Mouse (Mus musculus) heart, embryonic 14.5 days (tissue): ENCODE measurements around the gene Hps3. TPM values are rescaled to one million over a fixed set of nuclear protein-coding genes. Genes with fewer than 3 reads are reported as not detected.

Experiments
- ATAC-seq: fragments of 200-750 bp; cut with Nextera tagmentation; 2 replicates; pipeline ENCODE4 v1.8.0; 2017; ENCODE audit warnings: low read depth, moderate TSS enrichment; ENCODE audit not compliant: insufficient number of reproducible peaks, insufficient read depth, low FRiP score
- H3K27ac ChIP-seq, 2 experiments: fragments of 200-500 bp in 1 of 2; fragments of 300-500 bp in 1 of 2; sonication (generic) in 1 of 2; replicated peaks in 1 of 2; 2 replicates each; pipeline ENCODE4 v1.5.1; 2012 to 2014; ENCODE audit warnings: low read depth in 2 of 2, low read length in 2 of 2, control low read depth in 1 of 2, mild to moderate bottlenecking in 1 of 2, mixed read lengths in 1 of 2; ENCODE audit not compliant: control insufficient read depth in 1 of 2, insufficient read depth in 1 of 2
- H3K27me3 ChIP-seq: fragments of 300-500 bp; sonication (generic); 2 replicates; pipeline ENCODE4 v1.6.1; 2014; ENCODE audit warnings: mild to moderate bottlenecking, low read length, control low read depth; ENCODE audit not compliant: control insufficient read depth, insufficient read depth
- H3K36me3 ChIP-seq: fragments of 300-500 bp; sonication (generic); 2 replicates; pipeline ENCODE4 v1.6.1; 2014; ENCODE audit warnings: mild to moderate bottlenecking, control low read depth, low read length, mixed read lengths; ENCODE audit not compliant: control insufficient read depth, insufficient read depth
- H3K4me1 ChIP-seq, 2 experiments: fragments of 200-500 bp in 1 of 2; fragments of 300-500 bp in 1 of 2; sonication (generic) in 1 of 2; 2 replicates each; pipeline ENCODE4 v1.6.1; 2012 to 2014; ENCODE audit warnings: low read length in 2 of 2, control low read depth in 1 of 2, mixed read lengths in 1 of 2; ENCODE audit not compliant: control insufficient read depth in 2 of 2, insufficient read depth in 2 of 2
- H3K4me2 ChIP-seq: fragments of 300-500 bp; sonication (generic); 2 replicates; pipeline ENCODE4 v1.6.1; 2014; ENCODE audit warnings: mild to moderate bottlenecking, low read length
- H3K4me3 ChIP-seq, 2 experiments: fragments of 200-500 bp in 1 of 2; fragments of 300-500 bp in 1 of 2; sonication (generic) in 1 of 2; 2 replicates each; pipeline ENCODE4 v1.5.1; 2012 to 2014; ENCODE audit warnings: low read length in 2 of 2, mild to moderate bottlenecking in 2 of 2, control low read depth in 1 of 2, low read depth in 1 of 2, moderate library complexity in 1 of 2; ENCODE audit not compliant: control insufficient read depth in 1 of 2, insufficient read depth in 1 of 2
- H3K9ac ChIP-seq: fragments of 300-500 bp; sonication (generic); 2 replicates; pipeline ENCODE4 v1.6.1; 2014; ENCODE audit warnings: mild to moderate bottlenecking, low read length
- H3K9me3 ChIP-seq: fragments of 300-500 bp; sonication (generic); 2 replicates; pipeline ENCODE4 v1.6.1; 2016; ENCODE audit warnings: low read length, control low read depth; ENCODE audit not compliant: control insufficient read depth
- WGBS: fragments of 180-500 bp; shearing (Covaris S2); extraction: QIAGEN DNeasy Blood & Tissue Kit; methylation state at CpG from one replicate; pipeline ENCODE4 v1.1.7; 2014; 5-methylcytosine and 5-hydroxymethylcytosine counted together
- polyA plus RNA-seq: library from polyadenylated mRNA; unstranded; fragments of >200 nt; fragmentation: Nextera tagmentation; extraction: Ambion mirVana; gene quantifications from 2 replicates; pipeline ENCODE4 v1.2.1, GENCODE M21; 2014

Gene Hps3
- polyA plus RNA-seq, 1 experiment from 2014 or later, result 12.0 TPM

DNA sequence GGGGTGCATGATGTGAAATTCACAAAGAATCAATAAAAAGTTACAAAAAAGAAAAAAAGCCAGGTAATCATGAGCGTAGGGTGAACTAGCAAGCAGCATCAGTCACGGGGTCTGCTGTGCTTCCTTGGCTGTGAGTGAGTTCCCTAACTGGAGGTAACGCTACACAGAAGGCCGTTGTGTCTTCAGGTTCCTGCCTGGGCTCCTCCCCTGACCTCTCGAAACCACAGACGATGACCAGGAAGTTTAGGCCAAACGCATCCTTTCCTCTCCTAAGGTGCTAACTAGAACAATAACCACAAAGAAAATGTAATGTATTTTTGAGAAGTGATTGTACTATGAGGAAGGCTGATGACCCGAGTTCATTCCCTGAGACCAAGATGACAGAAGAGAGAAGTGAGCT lies 30.7 kb downstream of the Hps3 start:
- 91% methylated on average over 8 of the region's 8 CpGs for WGBS
- H3K4me2 ChIP-seq, result no peak overlapping the region
- no peak overlapping the region for H3K27ac ChIP-seq
- H3K27me3 ChIP-seq, result no peaks in the 10 kb centered on the region
- H3K9me3 ChIP-seq, result no peaks in the 10 kb centered on the region
- no peak overlapping the region for H3K4me3 ChIP-seq
- H3K36me3 ChIP-seq, result peaks cover 64% of the 10 kb centered on the region
- no peaks in the 10 kb centered on the region for H3K4me1 ChIP-seq
- no peak for ATAC-seq
- no peak overlapping the region for H3K9ac ChIP-seq

DNA sequence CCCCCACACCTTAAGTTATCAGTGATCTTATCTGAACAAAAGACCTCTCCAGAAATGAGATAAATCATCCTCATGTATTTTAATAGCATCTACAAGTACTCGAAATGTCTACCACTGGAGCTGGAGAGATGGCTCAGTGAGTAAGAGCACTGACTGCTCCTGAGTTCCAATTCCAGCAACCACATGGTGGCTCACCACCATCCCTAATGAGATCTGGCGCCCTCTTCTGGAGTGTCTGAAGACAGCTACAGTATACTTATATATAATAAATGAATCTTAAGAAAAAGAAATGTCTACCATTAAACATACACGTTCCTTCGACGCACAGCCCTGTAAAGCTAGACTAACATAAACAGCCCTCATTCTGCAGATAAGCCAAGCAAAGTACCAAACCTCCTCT lies 32.3 kb downstream of the Hps3 start:
- H3K4me3 ChIP-seq, result no peak overlapping the region
- H3K36me3 ChIP-seq, result peaks cover 61% of the 10 kb centered on the region
- no peaks in the 10 kb centered on the region for H3K4me1 ChIP-seq
- H3K9me3 ChIP-seq, result no peaks in the 10 kb centered on the region
- H3K27ac ChIP-seq, result no peak overlapping the region
- no peaks in the 10 kb centered on the region for H3K27me3 ChIP-seq
- WGBS, result 80% methylated on average over 5 of the region's 5 CpGs
- no peak overlapping the region for H3K4me2 ChIP-seq
- no peak overlapping the region for H3K9ac ChIP-seq
- no peak for ATAC-seq

DNA sequence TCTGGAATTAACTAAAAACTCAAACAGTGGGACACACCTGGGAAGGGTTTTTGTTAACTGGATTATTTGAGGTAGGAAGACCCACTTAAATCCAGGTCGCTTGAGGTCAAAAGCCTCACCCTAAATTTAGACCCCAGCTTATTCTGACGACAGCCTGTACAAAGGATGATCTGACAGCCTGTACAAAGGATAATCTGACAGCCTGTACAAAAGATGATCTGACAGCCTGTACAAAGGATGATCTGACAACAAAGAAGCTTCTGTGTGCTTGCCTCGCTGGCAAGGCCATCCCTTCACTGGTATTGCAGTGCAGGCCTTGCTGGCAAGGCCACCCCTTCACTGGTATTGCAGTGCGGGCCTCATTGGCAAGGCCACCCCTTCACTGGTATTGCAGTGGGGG lies 34.3 kb downstream of the Hps3 start:
- WGBS, result 69% methylated on average over 4 of the region's 4 CpGs
- Histone ChIP-seq H3K9me3 (no peaks in the 10 kb centered on the region), H3K36me3 (peaks cover 61% of the 10 kb centered on the region), H3K9ac (no peak overlapping the region), H3K4me1 (no peaks in the 10 kb centered on the region), H3K4me2 (no peak overlapping the region), H3K4me3 (no peak overlapping the region), H3K27me3 (no peaks in the 10 kb centered on the region), H3K27ac (no peak overlapping the region)
- ATAC-seq, result no peak

DNA sequence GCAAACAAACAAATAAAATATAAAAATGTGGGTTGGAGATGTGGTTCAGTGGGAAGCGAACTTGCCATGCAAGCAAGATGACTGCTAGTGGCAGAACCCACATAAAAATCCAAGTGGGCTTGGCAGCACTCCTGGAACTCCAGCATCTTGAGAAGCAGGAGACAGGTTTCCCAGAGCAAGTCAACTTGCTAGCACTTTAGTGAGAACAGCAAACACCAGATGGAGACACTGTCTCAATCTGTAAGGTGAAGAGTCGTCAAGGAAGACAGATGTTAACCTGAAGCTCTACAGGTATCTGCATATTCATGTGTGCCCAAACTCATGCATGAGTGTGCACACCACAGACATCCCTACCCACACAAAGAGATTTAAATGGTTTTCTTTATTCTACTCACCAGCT lies 35.6 kb downstream of the Hps3 start:
- Histone ChIP-seq H3K36me3 (peaks cover 62% of the 10 kb centered on the region), H3K4me2 (no peak overlapping the region), H3K4me3 (no peak overlapping the region), H3K9ac (no peak overlapping the region), H3K9me3 (no peaks in the 10 kb centered on the region), H3K27me3 (no peaks in the 10 kb centered on the region), H3K4me1 (no peaks in the 10 kb centered on the region), H3K27ac (no peak overlapping the region)
- 92% methylated on average over 2 of the region's 2 CpGs for WGBS
- no peak for ATAC-seq

DNA sequence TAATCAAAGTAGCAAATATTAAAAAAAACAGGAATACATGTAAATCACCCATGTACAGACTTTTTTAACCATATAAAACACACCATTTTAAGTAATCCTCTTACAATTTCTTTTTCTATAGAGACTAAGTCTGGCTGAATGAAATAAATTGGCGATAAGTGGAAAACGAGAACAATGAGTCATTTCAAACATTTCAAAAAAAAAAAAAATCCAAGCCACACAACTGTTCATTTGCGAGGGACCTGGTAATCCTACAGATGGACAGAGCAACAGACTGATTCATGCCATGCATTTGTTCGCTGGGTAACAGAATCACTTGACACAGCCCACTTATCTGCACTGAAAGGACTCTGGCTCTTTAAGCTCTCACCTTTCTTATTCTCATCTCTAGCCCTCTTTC lies 42.7 kb downstream of the Hps3 start:
- H3K4me3 ChIP-seq, result no peak overlapping the region
- no peaks in the 10 kb centered on the region for H3K4me1 ChIP-seq
- ATAC-seq, result no peak
- peaks cover 11% of the 10 kb centered on the region for H3K36me3 ChIP-seq
- WGBS, result 76% methylated on average over 4 of the region's 4 CpGs
- no peaks in the 10 kb centered on the region for H3K27me3 ChIP-seq
- H3K9me3 ChIP-seq, result no peaks in the 10 kb centered on the region
- no peak overlapping the region for H3K9ac ChIP-seq
- H3K27ac ChIP-seq, result no peak overlapping the region
- H3K4me2 ChIP-seq, result no peak overlapping the region

DNA sequence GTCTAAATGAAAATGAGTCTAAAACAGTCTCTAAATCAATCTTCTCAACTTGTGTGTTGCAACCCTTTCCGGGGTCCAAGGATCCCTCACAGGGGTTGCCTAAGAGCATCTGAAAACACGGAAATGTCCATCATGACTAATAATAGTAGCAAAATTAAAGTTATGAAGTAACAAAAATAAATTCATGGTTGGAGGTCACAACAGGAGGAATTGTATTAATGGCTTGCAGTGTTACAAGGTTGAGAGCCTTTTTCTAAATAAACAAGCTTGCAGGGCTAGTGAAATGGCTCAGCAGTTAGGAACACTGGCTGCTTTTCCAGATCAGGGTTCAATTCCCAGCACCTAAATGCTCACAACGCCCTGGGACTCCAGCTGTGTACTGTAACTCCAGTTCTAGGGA lies 45.1 kb downstream of the Hps3 start:
- WGBS, result 82% methylated on average over 3 of the region's 3 CpGs
- no peak for ATAC-seq
- Histone ChIP-seq H3K4me2 (no peak overlapping the region), H3K9me3 (no peaks in the 10 kb centered on the region), H3K9ac (no peak overlapping the region), H3K4me1 (no peaks in the 10 kb centered on the region), H3K27me3 (no peaks in the 10 kb centered on the region), H3K4me3 (no peak overlapping the region), H3K27ac (no peak overlapping the region), H3K36me3 (no peaks in the 10 kb centered on the region)

DNA sequence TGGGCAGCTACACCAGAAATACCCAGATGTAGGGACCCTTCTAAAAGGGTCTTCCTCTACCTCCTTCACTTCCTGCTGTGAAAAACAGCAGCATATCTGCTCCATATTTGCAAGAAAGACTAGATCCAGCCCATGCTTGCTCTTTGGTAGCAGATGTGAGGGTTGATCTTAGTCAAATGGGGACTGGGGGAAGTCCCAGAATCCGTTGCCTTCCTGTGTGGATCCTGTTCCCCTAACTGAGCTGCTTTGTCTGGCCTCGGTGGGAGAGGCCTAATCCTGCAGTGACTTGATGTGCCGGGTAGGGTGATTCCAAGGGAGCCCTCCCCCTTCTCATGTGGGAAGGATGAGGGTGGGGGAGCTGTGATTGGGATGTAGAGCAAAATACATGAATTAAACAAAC lies 49.0 kb downstream of the Hps3 start:
- no peak for ATAC-seq
- H3K4me2 ChIP-seq, result no peak overlapping the region
- no peak overlapping the region for H3K27ac ChIP-seq
- no peaks in the 10 kb centered on the region for H3K27me3 ChIP-seq
- H3K36me3 ChIP-seq, result no peaks in the 10 kb centered on the region
- 48% methylated on average over 3 of the region's 3 CpGs for WGBS
- no peaks in the 10 kb centered on the region for H3K9me3 ChIP-seq
- H3K9ac ChIP-seq, result no peak overlapping the region
- H3K4me3 ChIP-seq, result no peak overlapping the region
- H3K4me1 ChIP-seq, result no peaks in the 10 kb centered on the region

DNA sequence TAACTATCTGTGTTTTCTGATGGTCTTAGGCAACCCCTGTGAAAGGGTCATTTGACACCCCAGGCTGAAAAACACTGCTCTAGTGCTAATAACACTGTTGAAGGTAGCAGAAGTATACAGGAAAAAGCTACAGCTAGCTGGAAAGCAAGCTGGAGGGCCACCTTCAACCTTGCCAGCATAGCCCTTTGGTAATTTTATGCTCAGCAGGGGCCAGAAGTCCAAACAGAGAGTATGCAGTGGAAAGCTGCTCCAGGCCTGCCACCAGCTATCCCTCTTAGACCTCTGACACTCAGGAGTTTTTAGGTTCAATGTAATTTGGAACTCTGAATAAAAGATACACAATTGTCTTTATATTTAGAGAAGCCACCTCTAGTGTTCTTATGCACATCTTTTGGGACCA lies 52.3 kb downstream of the Hps3 start:
- no peaks in the 10 kb centered on the region for H3K9me3 ChIP-seq
- ATAC-seq, result no peak
- no peak overlapping the region for H3K9ac ChIP-seq
- no peaks in the 10 kb centered on the region for H3K27me3 ChIP-seq
- H3K27ac ChIP-seq, result no peak overlapping the region
- H3K4me3 ChIP-seq, result no peak overlapping the region
- H3K4me2 ChIP-seq, result no peak overlapping the region
- no peaks in the 10 kb centered on the region for H3K4me1 ChIP-seq
- no peaks in the 10 kb centered on the region for H3K36me3 ChIP-seq
